Mouse (Mus musculus) granulocyte monocyte progenitor cell, adult 5-6 weeks (primary cell): Measurements from ENCODE around the gene Actr3b. TPM values are rescaled to one million over a fixed set of nuclear protein-coding genes. Genes with fewer than 3 reads are reported as not detected.
"Not testable (repeated sequence)": the region's sequence is repeated elsewhere in the genome, so short reads cannot be mapped to it uniquely, and the experiment has no call there.

Experiments
- ATAC-seq: replicated peaks from 2 replicates; pipeline ENCODE4 v1.8.0; 2016; ENCODE audit warnings: mild to moderate bottlenecking, moderate TSS enrichment, inconsistent platforms; ENCODE audit not compliant: poor library complexity, severe bottlenecking
- total RNA-seq, 2 experiments: library from RNA; stranded (forward) in 1 of 2; stranded (reverse) in 1 of 2; fragments of 200-712, 200-1000 nt in 1 of 2; fragments of >200 nt in 1 of 2; fragmentation: Nextera tagmentation in 1 of 2; gene quantifications; 2 replicates each; pipeline ENCODE4 v1.2.3; 2014 to 2017

The Actr3b gene
- total RNA-seq, 2 experiments from 2014 or later = not detected

GRCm38 (mm10) chr5:25772456-25772855, 12.7 kb downstream of the Actr3b start:
- no peak for ATAC-seq

GRCm38 (mm10) chr5:25773921-25774790, 14.4 kb downstream of the Actr3b start:
- ATAC-seq = no peak

- ATAC-seq = no peak
These were observed 31.8 kb downstream of the Actr3b start for GRCm38 (mm10) chr5:25791570-25791969.

- ATAC-seq = no peak
These were observed 38.0 kb downstream of the Actr3b start for GRCm38 (mm10) chr5:25797776-25798175.

GRCm38 (mm10) chr5:25800929-25801328, 41.1 kb downstream of the Actr3b start:
- ATAC-seq = no peak

GRCm38 (mm10) chr5:25801744-25802143, 41.9 kb downstream of the Actr3b start:
- no peak for ATAC-seq

- no peak for ATAC-seq
These were observed 44.8 kb downstream of the Actr3b start for GRCm38 (mm10) chr5:25804569-25804968.

GRCm38 (mm10) chr5:25812922-25813321, 53.1 kb downstream of the Actr3b start:
- ATAC-seq = no peak

- no peak for ATAC-seq
These were observed 69.7 kb downstream of the Actr3b start for GRCm38 (mm10) chr5:25829308-25830094.

GRCm38 (mm10) chr5:25830802-25831201, 71.0 kb downstream of the Actr3b start:
- ATAC-seq = no peak

GRCm38 (mm10) chr5:25831624-25832023, 71.8 kb downstream of the Actr3b start:
- peak; percentile 83 for ATAC-seq

GRCm38 (mm10) chr5:25839400-25839799, 79.6 kb downstream of the Actr3b start:
- ATAC-seq = peak; percentile 73

GRCm38 (mm10) chr5:25846558-25846957, 86.8 kb downstream of the Actr3b start:
- no peak for ATAC-seq

- no peak for ATAC-seq
These were observed 87.4 kb downstream of the Actr3b start for GRCm38 (mm10) chr5:25847154-25847553.

GRCm38 (mm10) chr5:25848058-25848457, 88.3 kb downstream of the Actr3b start:
- no peak; the same call in 1 of the 2 replicates for ATAC-seq

GRCm38 (mm10) chr5:25866201-25866600, 106.4 kb downstream of the Actr3b start:
- no peak for ATAC-seq

- no peak for ATAC-seq
These were observed 110.1 kb downstream of the Actr3b start for GRCm38 (mm10) chr5:25869880-25870279.

- no peak for ATAC-seq
These were observed 110.8 kb downstream of the Actr3b start for GRCm38 (mm10) chr5:25870632-25871031.

- no peak for ATAC-seq
These were observed 111.7 kb downstream of the Actr3b start for GRCm38 (mm10) chr5:25871342-25872023.

- no peak for ATAC-seq
These were observed 113.2 kb downstream of the Actr3b start for GRCm38 (mm10) chr5:25873046-25873445.

- not testable (repeated sequence) for ATAC-seq
These were observed 116.1 kb downstream of the Actr3b start for GRCm38 (mm10) chr5:25875927-25876326.
